Mouse (Mus musculus) lung, postnatal 14 days (tissue): Measurements from ENCODE around the gene Zfp1.

ENCODE experiments used
- DNase-seq: peaks from one replicate; pipeline ENCODE4 v3.0.0; 2021

The Zfp1 gene

DNA sequence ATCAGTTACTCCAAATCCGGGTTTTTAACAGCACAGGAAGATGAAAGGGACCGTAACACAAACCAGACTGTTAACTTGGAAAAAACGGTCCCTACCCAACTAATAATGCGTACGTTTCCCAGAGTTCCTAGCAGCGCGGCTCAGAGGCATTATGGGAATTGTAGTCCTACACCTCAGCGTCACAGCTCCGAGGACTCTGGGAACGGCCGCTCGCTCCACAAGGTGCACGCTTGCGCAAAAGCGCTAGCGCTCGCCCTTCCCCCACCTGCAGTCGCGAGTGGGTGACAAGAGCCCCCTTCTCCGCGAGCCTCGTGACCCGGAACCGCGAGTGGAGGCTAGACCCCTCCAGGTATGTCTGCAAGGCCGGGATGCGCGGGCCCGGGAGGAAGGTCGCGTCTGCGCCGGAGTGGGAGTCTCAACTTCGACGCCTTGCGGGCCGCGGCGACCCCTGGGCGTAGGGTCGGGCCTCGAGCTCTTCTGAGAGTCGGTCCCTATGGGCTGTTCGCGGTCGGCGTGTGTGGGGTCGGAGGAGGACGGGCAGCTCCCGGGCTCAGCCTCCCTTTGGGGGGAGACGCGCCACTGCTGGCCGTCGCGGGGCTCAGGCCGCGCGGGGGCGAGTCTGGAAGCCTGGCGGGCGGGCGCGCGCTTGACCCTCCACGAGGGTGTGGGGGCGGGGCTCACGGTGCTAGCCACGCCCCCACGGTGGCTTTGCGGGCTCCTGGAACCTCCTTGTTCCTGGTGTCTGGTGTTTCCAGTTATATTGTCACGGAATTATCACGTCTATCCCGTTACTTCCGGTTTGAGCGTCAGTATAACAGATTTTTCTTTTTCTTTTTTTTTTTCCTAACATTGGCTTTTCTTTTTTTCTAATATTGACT lies at the start of gene Zfp1:
Zfp1 (plus strand) TSS at position 138 of the 878 bp plus-strand sequence.
- peak; percentile 92 for DNase-seq

DNA sequence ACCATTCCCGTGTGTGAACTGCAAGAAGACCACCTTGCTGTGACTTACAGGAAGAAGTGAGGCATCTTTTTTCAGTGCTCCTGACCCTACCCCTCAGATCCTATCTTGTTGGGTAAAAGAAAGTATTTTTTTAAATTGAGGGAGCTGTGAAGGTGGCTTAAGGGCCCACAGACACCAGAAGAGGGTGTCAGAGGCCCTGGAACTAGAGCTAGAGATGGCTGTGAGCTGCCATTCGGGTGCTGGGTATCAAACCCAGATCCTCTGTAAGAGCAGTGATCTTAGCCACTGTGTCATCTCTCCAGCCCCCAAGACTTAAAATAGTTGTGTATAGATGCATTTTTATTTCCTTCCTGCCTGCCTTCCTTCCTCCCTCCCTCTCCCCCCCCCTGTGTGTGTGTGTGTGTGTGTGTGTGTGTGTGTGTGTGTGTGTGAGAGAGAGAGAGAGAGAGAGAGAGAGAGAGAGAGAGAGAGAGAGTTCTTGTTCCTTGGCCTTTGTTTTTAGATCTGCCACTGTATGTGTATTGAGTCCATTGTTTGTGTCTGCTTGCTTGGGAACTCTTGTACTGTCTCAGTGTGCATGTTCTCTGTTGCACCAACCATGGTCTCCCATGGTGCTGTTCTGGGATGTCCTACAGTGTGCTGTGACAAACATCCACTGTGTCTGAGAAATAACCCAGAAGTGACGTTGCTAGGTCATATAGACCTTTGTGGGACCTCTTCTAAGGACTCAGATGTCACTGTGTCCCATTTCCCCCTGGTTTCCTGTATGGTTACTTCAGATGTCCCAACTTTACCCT lies 49.0 kb upstream of the Zfp1 start:
- no peak for DNase-seq

DNA sequence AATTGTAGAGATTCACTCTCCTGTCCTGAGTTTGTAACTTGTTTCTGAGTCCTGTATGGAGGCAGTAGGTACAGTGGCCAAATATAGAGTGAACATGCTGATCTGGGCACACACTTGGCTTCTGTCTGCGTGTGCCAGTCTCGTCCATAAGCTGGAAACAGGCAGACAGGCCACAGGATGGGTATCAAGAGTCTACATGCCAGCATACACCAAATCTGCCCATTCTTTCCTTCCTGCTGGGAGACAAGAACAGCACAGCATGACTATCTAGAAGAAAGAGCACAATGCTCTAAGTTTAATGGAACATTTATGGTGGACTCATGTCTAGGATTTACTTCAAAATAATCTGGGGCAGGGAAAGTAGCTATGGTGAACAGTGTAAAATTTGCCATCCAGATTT lies 48.2 kb upstream of the Zfp1 start:
- no peak for DNase-seq

DNA sequence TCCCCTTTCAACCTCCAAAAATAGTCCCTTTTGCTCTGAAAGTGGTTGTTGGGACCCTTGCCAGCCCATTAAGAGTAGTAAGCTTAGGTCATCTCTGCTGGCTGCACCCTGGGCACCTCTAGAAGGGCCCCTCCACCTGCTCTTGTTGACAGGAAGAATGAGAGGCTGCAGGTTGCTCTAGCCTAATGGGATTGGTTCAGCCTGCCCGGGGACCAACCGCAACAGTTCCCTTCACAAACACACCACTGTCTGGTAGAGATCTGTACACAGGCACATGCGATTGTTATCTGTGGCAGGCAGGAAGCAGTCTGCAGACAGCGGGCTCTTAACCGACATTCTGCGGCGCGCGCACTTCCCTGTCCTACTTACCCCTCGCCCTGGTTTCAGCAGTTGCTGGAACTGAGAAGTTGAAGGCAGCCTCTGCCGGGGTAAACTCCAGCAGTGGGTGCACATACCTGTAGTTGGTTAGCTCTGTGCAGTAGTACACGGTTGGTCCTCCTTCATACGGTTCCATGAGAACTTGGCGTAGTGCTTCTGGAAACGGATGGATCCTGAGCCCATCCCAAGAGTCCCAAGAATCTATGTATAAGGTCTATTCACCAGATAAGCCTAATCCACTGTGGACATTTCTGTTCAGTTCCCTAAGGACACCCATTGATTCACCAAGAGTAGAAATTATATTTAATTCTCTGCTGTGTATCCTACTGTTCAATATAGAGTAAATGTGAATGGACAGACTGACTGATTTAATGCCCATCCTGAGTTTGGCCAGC lies 47.3 kb upstream of the Zfp1 start:
- peak; percentile 71 for DNase-seq

DNA sequence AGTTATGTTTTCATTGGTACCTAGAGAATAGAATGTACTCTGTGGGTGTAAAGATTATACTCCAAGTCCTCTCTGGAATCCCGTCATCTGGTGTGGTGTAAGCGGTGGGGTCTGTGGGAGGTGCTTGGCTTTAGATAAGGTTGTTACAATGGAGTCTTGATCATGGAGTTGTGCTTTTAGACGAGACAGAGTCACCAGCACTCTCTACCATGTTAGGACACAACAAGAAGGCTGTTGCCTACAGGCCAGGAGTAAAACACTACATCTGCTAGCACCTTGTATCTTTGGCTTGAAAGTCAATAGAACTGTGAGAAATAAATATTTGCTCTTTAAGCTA lies 46.7 kb upstream of the Zfp1 start:
- DNase-seq, result no peak

DNA sequence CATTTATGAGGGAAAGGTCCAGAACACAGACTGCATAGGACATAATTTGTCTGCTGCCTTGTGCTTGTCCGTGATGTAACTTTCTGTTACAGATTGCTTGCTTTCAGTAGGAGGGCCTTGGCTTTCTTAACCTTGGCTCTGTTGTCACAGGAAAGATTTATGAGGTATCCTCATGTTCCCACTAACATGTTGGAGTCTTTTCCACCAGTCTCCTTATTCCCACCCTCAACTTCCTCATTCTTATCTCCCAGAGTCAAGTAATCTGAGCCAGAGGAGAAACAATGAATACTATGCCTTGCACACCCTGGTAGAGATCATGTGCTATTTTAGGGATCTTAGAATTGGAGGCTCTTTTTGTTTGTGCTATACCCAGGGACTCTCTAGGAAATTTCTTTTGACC lies 45.9 kb upstream of the Zfp1 start:
- peak; percentile 27 for DNase-seq

DNA sequence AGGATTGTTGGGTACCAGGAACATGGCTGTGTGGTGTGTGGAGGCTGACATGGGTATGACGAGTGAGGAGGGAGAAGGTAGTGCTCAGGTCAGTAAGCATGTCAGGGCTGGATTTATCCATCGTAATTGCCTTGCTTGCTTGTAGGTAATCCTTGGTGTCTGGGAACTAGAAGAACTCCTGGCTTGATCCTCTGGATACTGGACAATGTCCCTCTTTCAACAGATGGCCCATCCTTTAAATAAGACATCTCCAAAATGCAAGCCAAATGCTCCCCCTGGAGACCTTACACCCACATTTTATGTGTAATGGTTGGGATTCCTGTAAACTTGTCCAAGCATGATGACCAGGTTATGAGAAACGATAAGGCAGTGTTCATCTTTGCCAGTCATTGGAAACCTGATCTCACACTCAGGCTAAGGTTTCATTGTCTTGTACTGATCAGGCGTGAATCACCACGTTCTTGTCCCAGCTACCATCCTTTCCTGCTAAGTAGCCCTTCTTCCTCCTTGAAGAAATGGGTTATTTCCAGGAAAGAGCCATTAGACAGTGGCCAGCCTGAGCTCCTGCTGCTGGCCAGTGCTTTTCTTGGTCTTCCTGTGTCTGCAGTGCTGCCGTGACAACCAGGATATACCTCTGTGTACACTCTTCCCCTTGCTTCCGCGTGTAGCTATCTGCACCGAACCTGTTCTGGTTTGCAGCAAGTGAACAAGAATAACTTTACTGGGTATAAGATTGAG lies 43.3 kb upstream of the Zfp1 start:
- DNase-seq, result no peak

DNA sequence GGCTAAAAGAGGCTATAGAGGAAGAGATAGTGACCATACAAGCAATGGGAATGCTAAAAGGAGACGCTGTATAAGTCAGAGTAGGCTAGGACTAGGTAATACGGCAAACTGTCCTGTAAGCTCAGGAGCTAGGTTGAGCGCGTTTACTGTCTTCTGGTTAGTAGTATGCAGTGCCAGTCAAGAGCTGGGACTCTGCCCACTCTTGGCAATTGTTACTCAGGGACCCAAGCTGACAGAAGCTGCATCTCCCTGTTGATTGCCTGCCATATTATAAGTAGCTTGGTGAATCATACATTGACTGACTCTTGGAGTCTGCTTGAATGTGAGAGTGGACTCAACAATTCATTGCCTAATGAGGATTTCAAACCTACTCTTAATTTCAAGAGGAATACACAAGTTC lies 41.2 kb upstream of the Zfp1 start:
- DNase-seq, result no peak

DNA sequence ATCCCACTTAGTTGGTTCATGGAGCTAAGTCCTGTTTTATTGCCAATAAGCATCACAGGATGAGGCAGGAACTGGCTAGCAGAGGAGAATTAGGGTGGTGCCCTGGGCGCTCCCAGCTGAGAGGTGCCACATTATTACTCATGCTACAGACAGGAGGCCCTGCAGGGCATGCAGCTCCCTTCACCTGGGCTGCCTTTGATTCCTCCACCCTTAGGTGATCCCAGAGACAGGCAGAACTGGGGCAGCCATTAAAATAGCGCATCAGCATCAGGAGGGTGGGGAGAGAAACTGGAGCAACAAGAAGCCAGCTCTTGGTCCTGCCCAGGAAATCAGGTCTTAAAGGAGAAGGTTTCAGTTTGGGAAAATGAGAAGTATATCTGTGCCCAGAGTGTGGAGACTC lies 38.2 kb upstream of the Zfp1 start:
- no peak for DNase-seq

DNA sequence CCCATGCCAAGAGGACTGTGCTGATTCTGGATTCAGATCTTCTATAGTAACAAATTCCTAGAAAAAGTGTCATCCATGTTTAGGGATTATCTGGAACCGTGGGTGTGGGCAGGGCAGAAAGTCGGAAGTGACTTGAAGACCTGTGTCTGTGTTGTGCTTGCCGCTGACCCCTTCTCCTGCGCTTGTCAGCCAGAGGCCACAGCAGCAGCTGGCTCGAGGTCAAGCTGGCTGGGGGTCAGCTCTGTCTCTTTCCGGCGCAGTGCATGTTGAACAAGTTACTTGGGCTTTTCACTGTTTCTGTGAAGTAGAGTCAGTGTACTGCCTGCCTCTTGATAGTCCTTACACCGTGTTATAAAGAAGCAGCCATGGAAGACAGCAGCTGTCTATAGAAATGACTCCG lies 36.2 kb upstream of the Zfp1 start:
- no peak for DNase-seq

DNA sequence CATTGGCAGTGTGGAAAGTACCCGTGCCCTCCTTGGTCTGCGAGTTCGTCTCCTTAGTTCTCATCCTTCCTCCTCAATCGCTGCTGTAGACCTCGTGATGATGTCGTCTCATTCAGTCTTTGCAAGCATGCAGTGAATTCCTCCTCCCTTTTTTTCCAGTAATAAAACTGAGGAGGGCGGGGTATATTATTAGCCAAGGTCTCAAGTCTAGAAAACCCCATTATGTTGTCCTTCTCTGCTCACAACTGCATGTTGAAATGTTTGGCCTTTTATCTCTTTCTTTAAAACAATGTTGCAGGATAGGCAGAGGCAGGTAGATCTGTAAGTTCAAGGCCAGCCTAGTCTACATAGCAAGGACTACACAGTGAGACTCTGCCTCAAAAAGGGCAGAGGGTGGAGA lies 35.8 kb upstream of the Zfp1 start:
- no peak for DNase-seq

DNA sequence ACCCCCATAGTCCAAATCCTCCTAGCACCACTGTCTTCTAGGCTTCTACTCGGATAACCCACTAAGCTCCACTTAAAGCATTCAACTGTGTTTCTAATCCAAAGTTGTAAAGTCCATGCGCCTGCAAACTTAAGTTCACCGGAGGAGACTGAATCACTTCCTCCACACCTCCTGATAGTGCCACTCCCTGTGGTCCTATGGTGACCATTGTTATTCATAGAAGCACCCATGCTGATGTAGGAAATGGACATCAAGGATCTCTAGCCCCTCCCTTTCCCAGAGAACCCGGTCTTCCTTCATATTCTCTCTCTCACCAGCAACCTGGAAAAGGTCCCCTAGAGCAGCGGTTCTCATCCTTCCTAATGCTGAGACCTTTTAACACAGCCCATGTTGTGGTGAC lies 30.0 kb upstream of the Zfp1 start:
- no peak for DNase-seq

DNA sequence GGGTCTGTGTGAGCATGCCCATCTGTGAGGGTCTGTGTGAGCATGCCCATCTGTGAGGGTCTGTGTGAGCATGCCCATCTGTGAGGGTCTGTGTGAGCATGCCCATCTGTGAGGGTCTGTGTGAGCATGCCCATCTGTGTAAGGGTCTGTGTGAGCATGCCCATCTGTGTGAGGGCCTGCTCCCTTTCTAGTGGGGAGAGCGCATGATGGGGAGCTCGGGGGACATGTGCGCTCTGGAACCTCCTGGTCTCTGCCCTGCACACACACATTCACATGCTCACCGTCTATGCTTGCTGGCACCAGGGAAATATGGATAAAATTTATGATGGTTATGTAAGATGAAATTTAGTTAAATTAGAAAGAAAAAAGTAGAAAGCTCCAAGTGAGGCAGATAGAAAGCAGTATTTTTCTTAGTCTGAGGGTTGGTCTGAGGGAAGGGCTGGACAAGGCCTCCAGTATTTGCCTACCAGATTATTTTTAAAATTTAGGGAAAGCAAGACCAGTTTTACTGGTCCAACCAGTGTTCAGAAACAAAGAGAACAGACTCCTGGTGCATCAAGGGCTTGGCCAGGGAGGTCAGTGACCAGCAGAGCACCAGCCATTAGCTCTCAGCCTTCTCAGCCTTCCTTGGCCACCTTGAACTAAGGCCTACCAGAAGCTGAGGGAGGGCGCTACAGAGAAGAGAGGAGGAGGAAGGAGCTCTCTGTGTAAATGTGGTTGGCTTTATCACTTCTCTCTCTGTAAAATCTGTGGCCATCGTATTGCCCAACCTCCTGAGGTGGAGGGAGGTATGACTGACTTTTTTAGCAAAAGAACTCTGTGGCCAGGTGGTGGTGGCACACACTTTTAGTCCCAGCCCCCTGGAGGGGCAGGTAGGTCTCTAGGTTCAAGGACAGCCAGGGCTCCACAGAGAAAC lies 28.2 kb upstream of the Zfp1 start:
- no peak for DNase-seq

DNA sequence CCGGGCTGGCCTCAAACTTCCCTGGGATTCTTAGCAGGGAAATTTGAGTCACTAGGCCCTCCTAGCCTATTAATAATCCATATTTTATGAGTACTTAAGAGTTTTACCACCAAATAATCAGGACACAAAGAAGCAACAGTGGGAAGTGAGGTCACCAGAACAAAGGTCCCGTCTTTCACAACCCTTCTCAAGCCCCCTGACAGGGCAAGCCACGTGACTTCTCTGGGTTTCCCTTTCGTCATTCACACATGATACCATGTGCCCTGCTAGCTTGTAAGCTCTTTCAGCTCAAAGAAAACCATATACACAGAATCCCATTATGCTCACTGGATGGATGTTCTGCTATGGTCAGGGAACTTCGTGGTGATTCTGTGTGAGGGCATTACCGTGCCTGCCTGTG lies 25.4 kb upstream of the Zfp1 start:
- no peak for DNase-seq

DNA sequence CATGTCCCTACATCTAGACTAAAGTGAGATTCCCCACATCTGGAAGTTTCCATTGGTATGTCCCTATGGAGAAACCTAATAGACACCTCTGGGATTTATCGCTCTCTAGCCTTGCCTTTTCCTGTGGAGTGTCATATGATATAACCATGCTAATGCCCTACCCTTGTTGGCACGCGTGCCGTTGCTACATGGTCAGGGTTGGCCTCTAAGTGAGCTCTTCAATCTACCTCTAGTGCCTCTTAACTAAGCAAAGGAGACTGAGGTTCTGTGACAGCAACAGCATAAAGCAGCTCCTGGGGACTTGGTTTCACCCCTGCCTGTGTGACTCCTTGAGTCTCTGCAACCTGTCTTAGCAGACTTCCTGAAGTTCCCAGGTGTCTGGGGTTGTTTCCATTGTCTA lies 24.9 kb upstream of the Zfp1 start:
- DNase-seq, result no peak

DNA sequence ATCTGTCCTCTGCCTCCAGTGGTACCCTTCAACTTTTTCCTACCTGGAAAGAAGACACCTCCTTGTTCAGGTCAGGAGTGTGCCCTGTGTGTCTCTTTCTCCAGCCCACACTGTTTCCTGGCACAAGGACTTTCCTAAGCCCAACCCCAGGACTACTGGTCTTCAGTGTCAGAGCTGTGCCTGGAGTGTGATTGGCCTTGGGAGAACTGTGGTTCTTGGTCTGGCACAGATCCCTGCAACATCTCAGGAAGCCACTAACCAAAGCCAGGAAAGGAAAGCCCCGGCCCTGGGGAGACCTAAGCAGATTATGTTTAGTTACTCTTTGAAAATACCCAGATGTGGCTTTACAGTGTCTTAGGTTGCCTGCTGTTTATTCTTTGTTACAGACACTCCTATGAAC lies 23.3 kb upstream of the Zfp1 start:
- DNase-seq, result no peak

DNA sequence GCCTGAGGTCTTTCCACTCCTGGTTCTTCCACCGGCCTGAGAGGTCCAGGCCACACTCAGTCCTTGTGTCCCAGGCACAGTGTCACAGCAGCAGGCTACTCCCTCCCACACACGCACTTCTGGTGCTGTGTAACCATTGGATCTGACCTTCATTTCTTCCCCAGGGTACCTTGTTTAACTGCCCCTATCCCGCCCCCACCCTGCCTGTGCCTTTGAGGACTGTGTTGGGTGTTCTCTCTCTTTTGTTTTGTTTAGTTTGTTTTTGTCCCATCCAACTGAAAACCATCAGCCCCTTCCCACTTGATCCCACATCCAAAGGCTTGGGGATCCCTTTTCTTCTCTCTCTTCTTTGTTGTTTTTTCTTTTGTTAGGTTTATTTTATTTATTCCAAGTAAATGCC lies 21.1 kb upstream of the Zfp1 start:
- no peak for DNase-seq

DNA sequence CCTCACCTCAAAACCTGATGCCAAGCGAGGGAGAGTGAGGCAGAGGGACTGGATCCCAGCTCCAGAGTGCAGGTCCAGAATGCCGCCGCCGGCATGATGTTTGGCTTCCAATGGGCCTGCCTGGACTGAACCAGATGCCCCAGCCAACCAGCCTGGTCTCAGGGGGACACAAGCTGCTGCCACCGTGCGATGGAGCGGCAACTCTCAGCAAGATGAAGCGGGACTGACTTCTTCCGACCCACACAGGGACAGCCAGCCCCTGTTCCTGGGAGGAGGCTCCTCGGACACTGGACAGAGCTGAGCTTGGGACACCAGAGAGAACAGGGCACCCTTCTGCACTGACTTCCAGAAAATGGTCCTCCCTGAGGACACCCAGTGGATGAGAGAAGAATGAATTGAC lies 20.6 kb upstream of the Zfp1 start:
- no peak for DNase-seq

DNA sequence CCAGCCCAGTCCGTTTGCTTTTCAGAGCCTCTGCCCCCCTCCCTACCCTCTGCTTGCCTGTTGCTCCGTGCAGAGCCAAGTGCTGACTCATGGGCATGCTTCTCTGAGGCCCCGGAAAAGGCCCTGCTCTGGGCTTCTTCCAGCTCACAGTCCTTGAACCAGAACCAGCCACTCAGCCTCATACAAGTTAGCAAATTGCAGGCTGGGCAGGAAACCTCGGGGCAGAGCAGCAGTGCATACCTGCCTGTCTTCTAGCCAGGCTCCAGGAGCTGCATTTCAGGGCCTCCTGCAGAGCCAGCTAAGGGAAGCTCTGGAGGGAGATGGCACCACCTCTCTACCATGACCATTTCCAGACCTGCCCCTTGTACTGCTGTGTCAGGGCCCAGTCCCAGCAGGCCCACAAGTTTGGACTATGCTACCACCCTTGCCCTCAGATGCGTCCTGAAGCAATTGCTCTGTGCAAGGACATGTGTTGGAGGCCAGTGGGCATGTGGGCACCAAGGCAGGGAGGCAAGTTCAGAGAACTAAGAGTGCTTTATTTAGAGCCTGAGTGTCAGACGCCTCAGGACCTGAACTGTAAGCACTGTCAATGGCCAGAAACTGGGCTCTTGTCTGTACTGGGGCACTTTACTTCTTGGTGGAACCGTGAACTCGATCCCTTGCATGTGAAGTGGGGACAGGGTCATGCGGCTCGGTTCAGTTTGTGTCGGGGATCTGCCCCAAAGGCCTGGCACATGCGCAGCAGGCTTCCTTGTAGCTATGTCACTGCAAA lies 18.9 kb upstream of the Zfp1 start:
- peak; percentile 63 for DNase-seq

DNA sequence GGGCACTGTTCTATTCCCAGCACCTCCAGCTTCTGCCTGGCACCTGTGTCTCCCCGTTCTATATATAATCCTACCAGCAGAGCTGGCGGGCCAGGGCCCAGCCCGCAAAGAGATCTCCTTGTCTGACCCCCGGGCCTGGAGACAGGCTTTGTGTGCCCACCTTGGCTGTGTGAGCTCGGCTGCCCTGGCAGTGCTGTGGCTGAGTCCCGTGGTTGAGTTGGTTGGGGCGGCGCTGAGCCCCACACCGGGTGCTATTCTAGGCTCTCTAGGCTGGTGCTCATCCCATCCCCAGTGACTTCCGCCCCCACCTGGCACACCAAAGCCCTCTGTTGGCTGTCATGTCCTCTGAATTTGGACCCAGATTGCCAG lies 18.4 kb upstream of the Zfp1 start:
- no peak for DNase-seq
